Mouse (Mus musculus): ENCODE results near the gene Sars.

Gene Sars

GRCm38 (mm10) chr3:108444698-108445365 is at the start of gene Sars:
Gene Sars, minus strand, starts transcription at chr3:108445209.
- DNase-seq = peak; percentile 90

- DNase-seq = no peak
These were observed 45.0 kb upstream of the Sars start for GRCm38 (mm10) chr3:108489968-108490367.

GRCm38 (mm10) chr3:108484749-108485148 is 39.7 kb upstream of the Sars start:
- no peak for DNase-seq

GRCm38 (mm10) chr3:108478800-108479199 is 33.8 kb upstream of the Sars start:
- DNase-seq = no peak

- no peak for DNase-seq
These were observed 32.0 kb upstream of the Sars start for GRCm38 (mm10) chr3:108476761-108477619.

- DNase-seq = no peak
These were observed 30.5 kb upstream of the Sars start for GRCm38 (mm10) chr3:108475496-108475895.

- no peak for DNase-seq
These were observed 30.0 kb upstream of the Sars start for GRCm38 (mm10) chr3:108474969-108475368.

GRCm38 (mm10) chr3:108467760-108468159 is 22.8 kb upstream of the Sars start:
- DNase-seq = no peak

- DNase-seq = no peak
These were observed 21.4 kb upstream of the Sars start for GRCm38 (mm10) chr3:108466425-108466824.

GRCm38 (mm10) chr3:108458866-108459265 is 13.9 kb upstream of the Sars start:
- no peak for DNase-seq

- DNase-seq = no peak
These were observed 13.4 kb upstream of the Sars start for GRCm38 (mm10) chr3:108458380-108458779.

GRCm38 (mm10) chr3:108454172-108454571 is 9.2 kb upstream of the Sars start:
- no peak for DNase-seq

GRCm38 (mm10) chr3:108451969-108452368 is 7.0 kb upstream of the Sars start:
- no peak for DNase-seq

GRCm38 (mm10) chr3:108445366-108445705 is 327 bp upstream of the Sars start:
- no peak for DNase-seq

GRCm38 (mm10) chr3:108444029-108444428 is 980 bp downstream of the Sars start:
- no peak for DNase-seq

GRCm38 (mm10) chr3:108436380-108436714 is 8.7 kb downstream of the Sars start:
- no peak for DNase-seq

- DNase-seq = no peak
These were observed 9.2 kb downstream of the Sars start for GRCm38 (mm10) chr3:108435701-108436379.

- no peak for DNase-seq
These were observed 11.0 kb downstream of the Sars start for GRCm38 (mm10) chr3:108433881-108434495.

- no peak for DNase-seq
These were observed 11.7 kb downstream of the Sars start for GRCm38 (mm10) chr3:108433188-108433880.

GRCm38 (mm10) chr3:108432542-108433187 is 12.3 kb downstream of the Sars start:
- no peak for DNase-seq

GRCm38 (mm10) chr3:108425624-108426018 is 19.4 kb downstream of the Sars start:
- no peak for DNase-seq

GRCm38 (mm10) chr3:108424944-108425623 is 19.9 kb downstream of the Sars start:
- no peak for DNase-seq
